Comparison of ENCODE assay signal across 15 mouse cellular contexts in genomic region chr14:114832987-114833386, GRCm38 (mm10).
DNase-seq lines count a peak whose midpoint lies in the region; ATAC-seq and TF ChIP-seq lines count a peak whose summit lies in the region.
"Had no signal": no experiment of that assay in that cellular context is flagged by ENCODE, and none has a peak within 500 bp of the region (broad histone marks: within the 10 kb centered on the region; RNA-seq: fewer than 3 reads in every experiment).

No protein-coding gene starts in this region.

- TF ChIP-seq POLR2A in lung, adult 2 months (IDR thresholded peaks at IDR 0.05; ENCODE audit: borderline replicate concordance, extremely low read depth, low read depth, low read length) = no peak

- H3K4me2 ChIP-seq in hindbrain, postnatal 0 days (ENCODE audit: low read depth, low read length) = no peak overlapping the region
- H3K4me2 ChIP-seq: embryonic facial prominence, embryonic 12.5 days; forebrain, embryonic 13.5 days; hindbrain, embryonic 12.5 days; limb, embryonic 15.5 days had no signal

- 56% methylated on average over 11 of the region's 11 CpGs for WGBS in hindbrain, postnatal 0 days
- WGBS in hindbrain, embryonic 10.5 days = 55% methylated on average over 11 of the region's 11 CpGs
- 77% methylated on average over 11 of the region's 11 CpGs for WGBS in lung, adult 2 months

- DNase-seq in adrenal gland, postnatal 25 days = peak; percentile 13
- no peak for DNase-seq in adrenal gland, adult 2 months
- peak; percentile 13 for DNase-seq in hindbrain, postnatal 0 days (ENCODE audit: low spot score)
- no peak for DNase-seq in hindbrain, embryonic 10.5 days (ENCODE audit: low spot score)
- no peak for DNase-seq in lung, adult 2 months
- DNase-seq in lung, postnatal 36 days = no peak
- no peak for DNase-seq in urinary bladder, adult 18-20 months (ENCODE audit: low spot score in 2 of 2)
- DNase-seq: cerebellum, adult 18-20 months; kidney, adult 8-10 months; spleen, adult 18-20 months had no signal

- H3K27me3 ChIP-seq in hindbrain, postnatal 0 days (ENCODE audit: insufficient read depth, low read length) = no peaks in the 10 kb centered on the region
- H3K27me3 ChIP-seq in hindbrain, embryonic 10.5 days (ENCODE audit: insufficient read depth, poor library complexity, severe bottlenecking) = no peaks in the 10 kb centered on the region
- H3K27me3 ChIP-seq: embryonic facial prominence, embryonic 12.5 days; hindbrain, embryonic 12.5 days; limb, embryonic 15.5 days had no signal

- peak; percentile 40 for TF ChIP-seq CTCF in hindbrain, postnatal 0 days (IDR thresholded peaks at IDR 0.05; ENCODE audit: low read depth)
- TF ChIP-seq CTCF in lung, adult 2 months (IDR thresholded peaks at IDR 0.05; ENCODE audit: insufficient read depth, low read length) = 0 out of 2 replicates have a peak, but pooled peaks have one; percentile 8

- H3K36me3 ChIP-seq in hindbrain, postnatal 0 days (ENCODE audit: insufficient read depth, low read length) = no peaks in the 10 kb centered on the region
- no peaks in the 10 kb centered on the region for H3K36me3 ChIP-seq in hindbrain, embryonic 10.5 days
- H3K36me3 ChIP-seq: embryonic facial prominence, embryonic 12.5 days; hindbrain, embryonic 12.5 days; limb, embryonic 15.5 days had no signal

- no peak for ATAC-seq in hindbrain, postnatal 0 days
- peak; percentile 59 for ATAC-seq in granulocyte monocyte progenitor cell, adult 5-6 weeks (replicated peaks; ENCODE audit: poor library complexity, severe bottlenecking)
- ATAC-seq: forebrain, embryonic 13.5 days had no signal

- no peaks in the 10 kb centered on the region for H3K4me1 ChIP-seq in hindbrain, postnatal 0 days (ENCODE audit: insufficient read depth, low read length)
- peaks cover 15% of the 10 kb centered on the region for H3K4me1 ChIP-seq in hindbrain, embryonic 10.5 days (replicated peaks)
- no peaks in the 10 kb centered on the region for H3K4me1 ChIP-seq in lung, adult 2 months (ENCODE audit: control insufficient read depth, insufficient read depth, low read length)
- H3K4me1 ChIP-seq: limb, embryonic 15.5 days had no signal

- no peaks in the 10 kb centered on the region for H3K9me3 ChIP-seq in hindbrain, postnatal 0 days (ENCODE audit: low read length)
- H3K9me3 ChIP-seq in hindbrain, embryonic 10.5 days = no peaks in the 10 kb centered on the region
- H3K9me3 ChIP-seq: embryonic facial prominence, embryonic 12.5 days; forebrain, embryonic 13.5 days; hindbrain, embryonic 12.5 days; limb, embryonic 15.5 days had no signal

- H3K4me3 ChIP-seq in hindbrain, postnatal 0 days (ENCODE audit: low read length) = no peak overlapping the region
- no peak overlapping the region for H3K4me3 ChIP-seq in hindbrain, embryonic 10.5 days
- H3K4me3 ChIP-seq in lung, adult 2 months (replicated peaks; ENCODE audit: extremely low read depth, low read depth, low read length) = no peak overlapping the region
- H3K4me3 ChIP-seq: embryonic facial prominence, embryonic 12.5 days; forebrain, embryonic 13.5 days; hindbrain, embryonic 12.5 days; limb, embryonic 15.5 days had no signal

- H3K9ac ChIP-seq in hindbrain, postnatal 0 days (replicated peaks; ENCODE audit: low read length) = no peak overlapping the region
- H3K9ac ChIP-seq: embryonic facial prominence, embryonic 12.5 days; forebrain, embryonic 13.5 days; hindbrain, embryonic 12.5 days; limb, embryonic 15.5 days had no signal

- no peak overlapping the region for H3K27ac ChIP-seq in hindbrain, postnatal 0 days
- H3K27ac ChIP-seq in hindbrain, embryonic 10.5 days = no peak overlapping the region
- H3K27ac ChIP-seq: embryonic facial prominence, embryonic 12.5 days; forebrain, embryonic 13.5 days; hindbrain, embryonic 12.5 days; limb, embryonic 15.5 days had no signal

Comparison
In these comparisons a context has a peak if more than half of its experiments do, and no peak if none do; other contexts are left out.
1. DNase-seq: peak in adrenal gland, postnatal 25 days (single experiment) and hindbrain, postnatal 0 days (single experiment); none in adrenal gland, adult 2 months (single experiment), hindbrain, embryonic 10.5 days (single experiment), lung, adult 2 months (single experiment), lung, postnatal 36 days (single experiment) and urinary bladder, adult 18-20 months (0 of 2).